Mouse (Mus musculus): Measurements from ENCODE around the gene Tmem38b.

The Tmem38b gene

GRCm38 (mm10) chr4:53830016-53830415, 4.2 kb downstream of the Tmem38b start:
- DNase-seq (ENCODE audit: low spot score in 2 of 2), result no peak

DNA sequence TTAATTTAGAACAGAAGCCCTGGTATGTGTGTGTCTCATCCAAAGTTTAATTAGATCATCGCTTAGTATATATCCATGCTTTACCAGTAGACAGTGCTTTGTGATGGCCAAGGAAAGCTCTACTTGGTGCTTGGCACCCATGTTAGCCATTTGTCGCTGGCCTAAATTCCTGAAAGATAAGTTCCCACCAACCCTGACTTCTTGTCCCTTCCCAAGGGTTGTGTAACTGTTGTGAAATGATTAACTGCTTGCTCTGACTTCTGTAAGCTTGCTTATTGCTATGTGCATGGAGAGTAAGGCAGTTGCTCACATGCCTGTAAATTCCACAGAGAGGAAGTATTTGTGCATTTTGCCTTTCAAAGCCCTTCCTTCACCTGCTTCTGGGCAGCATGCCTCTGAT, 4.7 kb downstream of the Tmem38b start:
- no peak for DNase-seq (ENCODE audit: low spot score in 2 of 2)

GRCm38 (mm10) chr4:53832321-53832720, 6.5 kb downstream of the Tmem38b start:
- no peak for DNase-seq (ENCODE audit: low spot score in 2 of 2)

DNA sequence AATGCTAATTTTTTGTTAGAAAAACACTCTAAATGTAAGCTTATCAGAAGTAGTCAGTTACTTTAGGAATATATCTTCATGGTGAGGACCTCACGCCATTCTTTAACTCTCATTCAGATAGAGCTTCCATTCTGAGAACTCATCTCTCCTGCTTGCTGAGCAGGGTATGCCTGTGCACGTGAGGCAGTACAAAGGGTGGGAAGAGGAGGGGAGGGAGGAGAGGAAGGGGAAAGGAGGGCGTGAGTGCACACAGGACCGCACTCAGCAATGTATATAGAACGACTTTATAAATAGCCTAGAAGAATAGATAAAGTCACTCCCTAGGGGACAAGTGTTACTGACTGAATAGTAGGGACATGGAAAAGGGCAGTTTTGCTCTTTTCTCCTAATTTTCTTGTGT, 11.1 kb downstream of the Tmem38b start:
- DNase-seq (ENCODE audit: low spot score in 2 of 2), result no peak

DNA sequence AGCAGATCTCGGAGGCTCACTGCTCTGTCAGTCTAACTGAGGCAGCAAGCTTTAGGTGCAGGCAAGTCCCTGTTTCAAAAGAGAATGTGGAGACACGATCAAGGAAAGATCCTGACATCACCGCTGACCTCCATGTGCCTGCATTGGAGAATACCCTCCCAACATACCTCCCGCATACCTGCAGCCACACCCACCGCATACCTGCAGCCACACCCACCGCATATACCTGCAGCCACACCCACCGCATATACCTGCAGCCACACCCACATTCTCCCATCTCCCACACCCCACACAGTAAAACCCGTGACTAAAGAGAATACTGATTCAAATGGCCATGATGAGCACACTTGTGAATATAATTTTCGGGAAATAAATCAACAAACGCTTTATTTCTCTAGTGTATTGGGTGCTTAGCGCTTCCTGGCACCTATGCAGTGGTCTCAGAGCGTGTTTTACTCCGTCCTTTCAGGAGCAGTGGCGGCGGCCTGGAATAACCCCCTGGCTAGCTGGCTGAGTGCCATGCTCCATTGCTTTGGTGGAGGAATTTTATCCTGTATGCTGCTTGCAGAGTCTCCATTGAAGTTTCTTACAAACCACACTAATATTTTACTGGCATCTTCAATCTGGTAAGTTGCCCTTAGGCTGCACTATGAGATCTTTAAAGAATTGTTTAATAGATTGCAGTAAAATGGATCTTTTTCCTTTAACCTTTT, 14.5 kb downstream of the Tmem38b start:
- no peak for DNase-seq (ENCODE audit: low spot score in 2 of 2)

GRCm38 (mm10) chr4:53843553-53843952, 17.7 kb downstream of the Tmem38b start:
- DNase-seq (ENCODE audit: low spot score in 2 of 2), result no peak

- no peak for DNase-seq (ENCODE audit: low spot score in 2 of 2)
Measured at GRCm38 (mm10) chr4:53844835-53845619, 19.2 kb downstream of the Tmem38b start.

GRCm38 (mm10) chr4:53845656-53846055, 19.8 kb downstream of the Tmem38b start:
- no peak for DNase-seq (ENCODE audit: low spot score in 2 of 2)

DNA sequence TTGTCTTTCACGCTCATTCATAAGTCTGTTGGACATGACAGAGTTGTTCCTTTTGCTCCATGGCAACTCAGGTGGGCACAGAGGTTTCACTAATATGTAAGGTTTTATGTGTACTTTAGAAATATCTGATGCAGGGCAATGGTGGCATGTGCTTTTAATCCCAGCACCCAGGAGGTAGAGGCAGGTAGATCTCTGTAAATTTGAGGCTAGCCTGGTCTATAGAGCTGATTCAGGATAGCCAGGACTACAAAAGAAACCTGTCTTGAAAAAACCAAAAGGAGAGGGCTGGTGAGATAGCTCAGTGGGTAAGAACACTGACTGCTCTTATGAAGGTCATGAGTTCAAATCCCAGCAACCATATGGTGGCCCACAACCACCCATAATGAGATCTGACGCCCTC, 20.5 kb downstream of the Tmem38b start:
- no peak for DNase-seq (ENCODE audit: low spot score in 2 of 2)

GRCm38 (mm10) chr4:53847541-53847940, 21.7 kb downstream of the Tmem38b start:
- no peak for DNase-seq (ENCODE audit: low spot score in 2 of 2)

- no peak for DNase-seq (ENCODE audit: low spot score in 2 of 2)
Measured at GRCm38 (mm10) chr4:53848308-53848707, 22.5 kb downstream of the Tmem38b start.

- no peak for DNase-seq (ENCODE audit: low spot score in 2 of 2)
Measured at GRCm38 (mm10) chr4:53848816-53849215, 23.0 kb downstream of the Tmem38b start.

DNA sequence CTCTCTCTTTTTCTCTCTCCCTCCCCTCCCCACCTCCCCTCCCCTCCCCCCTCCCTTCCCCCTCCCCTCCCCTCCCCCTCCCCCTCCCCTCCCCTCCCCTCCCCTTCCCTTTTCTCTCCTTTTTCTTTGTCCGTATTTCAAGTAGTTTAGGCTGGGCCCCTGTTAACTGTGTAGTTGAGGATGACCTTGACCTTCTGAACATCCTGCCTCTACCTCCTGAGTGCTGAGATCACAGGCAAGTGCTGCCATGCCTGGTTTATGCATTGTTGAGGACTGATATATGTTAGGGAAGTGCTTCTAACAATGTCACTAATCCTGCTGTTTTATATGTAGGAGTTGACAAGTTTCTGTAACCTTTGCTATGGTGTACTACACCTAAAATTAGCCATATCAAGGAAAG, 24.0 kb downstream of the Tmem38b start:
- DNase-seq (ENCODE audit: low spot score in 2 of 2), result no peak

DNA sequence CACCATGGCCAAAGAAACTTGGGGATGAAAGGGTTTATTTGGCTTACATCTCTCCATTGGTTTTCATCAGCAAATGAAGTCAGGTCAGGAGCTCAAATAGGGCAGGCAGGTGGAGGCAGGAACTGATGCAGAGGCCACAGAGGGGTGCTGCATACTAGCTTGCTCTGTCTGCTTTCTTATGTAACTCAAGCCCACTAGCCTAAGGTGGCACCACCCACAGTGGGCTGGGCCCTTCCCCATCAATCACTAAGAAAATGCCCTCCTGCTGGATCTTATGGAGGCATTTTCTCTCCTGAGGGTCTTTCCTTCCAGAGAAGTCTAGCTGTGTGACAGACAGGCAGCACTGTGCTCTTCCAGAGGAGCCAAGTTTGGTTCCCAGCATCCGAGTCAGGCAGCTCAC, 27.5 kb downstream of the Tmem38b start:
- no peak for DNase-seq (ENCODE audit: low spot score in 2 of 2)

- no peak for DNase-seq (ENCODE audit: low spot score in 2 of 2)
Measured at GRCm38 (mm10) chr4:53859944-53860343, 34.1 kb downstream of the Tmem38b start.

GRCm38 (mm10) chr4:53862101-53862500, 36.3 kb downstream of the Tmem38b start:
- DNase-seq (ENCODE audit: low spot score in 2 of 2), result no peak

GRCm38 (mm10) chr4:53864098-53864820, 38.4 kb downstream of the Tmem38b start:
- DNase-seq (ENCODE audit: low spot score in 2 of 2), result no peak

- DNase-seq (ENCODE audit: low spot score in 2 of 2), result no peak
Measured at GRCm38 (mm10) chr4:53866459-53866858, 40.6 kb downstream of the Tmem38b start.

GRCm38 (mm10) chr4:53878542-53879417, 52.9 kb downstream of the Tmem38b start:
- no peak for DNase-seq (ENCODE audit: low spot score in 2 of 2)

GRCm38 (mm10) chr4:53882921-53883682, 57.3 kb downstream of the Tmem38b start:
- DNase-seq (ENCODE audit: low spot score in 2 of 2), result no peak
